Mouse (Mus musculus): ENCODE measurements around the gene Paox.

DNA sequence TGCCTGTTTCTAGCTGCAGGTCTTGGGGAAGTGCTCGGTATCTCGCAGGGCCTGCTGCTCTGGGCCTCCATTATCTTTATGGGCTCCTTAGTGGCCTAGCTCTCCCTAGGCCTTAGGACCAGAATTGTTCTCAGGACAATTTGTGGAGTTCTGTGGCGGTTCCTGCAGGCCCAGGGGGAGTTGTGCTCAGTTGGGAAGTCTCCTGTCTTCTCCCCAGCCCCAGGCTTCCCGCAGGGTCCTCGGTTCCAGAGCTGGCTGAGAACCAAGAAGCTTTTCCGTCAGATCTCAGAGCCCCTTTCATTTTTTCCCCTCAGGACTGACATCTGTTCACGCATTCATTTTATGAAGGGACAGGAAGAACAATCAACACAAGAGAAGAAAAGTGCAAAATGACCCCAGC, 49.1 kb downstream of the Paox start, which contains the start of gene Olfr522:
- TF ChIP-seq CTCF (IDR thresholded peaks at IDR 0.05; ENCODE audit: control insufficient read depth, insufficient read depth, insufficient replicate concordance, low read depth, low read length), result no peak
- no peak for TF ChIP-seq POLR2A (IDR thresholded peaks at IDR 0.05; ENCODE audit: control insufficient read depth, low read depth, low read length)
